In the genomic region with DNA sequence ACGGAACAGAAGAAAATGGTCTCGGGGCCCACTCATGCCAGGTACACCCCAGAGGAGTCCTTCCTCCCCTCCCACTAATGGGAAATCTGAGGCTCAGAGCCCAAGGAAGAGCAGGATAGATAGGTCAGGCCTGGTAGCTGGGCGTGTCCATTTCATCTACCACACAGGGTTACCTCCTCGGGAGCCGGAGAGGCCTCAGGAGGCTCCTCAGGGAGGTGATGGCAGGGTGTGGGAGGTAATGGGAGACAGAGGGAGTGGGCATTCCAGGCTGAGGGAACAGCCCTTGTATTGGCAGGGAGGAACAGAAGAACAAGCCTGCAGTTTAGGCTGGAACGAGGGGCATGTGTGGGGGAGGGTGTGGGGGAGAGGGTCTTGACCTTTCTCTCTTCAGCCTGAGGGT, we compare ENCODE assay signal across 8 mouse cellular contexts. TPM values are rescaled to one million over a fixed set of nuclear protein-coding genes. Genes with fewer than 3 reads are reported as not detected.
DNase-seq lines count a peak whose midpoint lies in the region; ATAC-seq and TF ChIP-seq lines count a peak whose summit lies in the region.

No protein-coding gene starts in this region.

- no peak for ATAC-seq in hindbrain, embryonic 13.5 days (ENCODE audit: low FRiP score)
- no peak for ATAC-seq in lung, embryonic 16.5 days (ENCODE audit: low read depth)
- ATAC-seq in megakaryocyte, adult 5-6 weeks (ENCODE audit: poor library complexity, severe bottlenecking) = no peak
- no peak for ATAC-seq in inflammation-experienced regulatory T-cells, adult 6 months

- peaks cover 34% of the 10 kb centered on the region for H3K36me3 ChIP-seq in hindbrain, embryonic 13.5 days
- H3K36me3 ChIP-seq in lung, embryonic 16.5 days (ENCODE audit: control insufficient read depth, insufficient read depth, low read length) = peaks cover 9% of the 10 kb centered on the region

- H3K27me3 ChIP-seq in hindbrain, embryonic 13.5 days = no peaks in the 10 kb centered on the region
- H3K27me3 ChIP-seq in lung, embryonic 16.5 days (ENCODE audit: control insufficient read depth, insufficient read depth, low read depth, low read length) = no peaks in the 10 kb centered on the region

- peak overlapping the region; percentile 97 for H3K9ac ChIP-seq in hindbrain, embryonic 13.5 days
- peak overlapping the region; percentile 97 for H3K9ac ChIP-seq in lung, embryonic 16.5 days (ENCODE audit: low read length)

- peak overlapping the region; percentile 100 for H3K27ac ChIP-seq in hindbrain, embryonic 13.5 days
- H3K27ac ChIP-seq in lung, embryonic 16.5 days (ENCODE audit: low read length) = peak overlapping the region; percentile 99

- peak overlapping the region; percentile 69 for H3K4me3 ChIP-seq in hindbrain, embryonic 13.5 days
- H3K4me3 ChIP-seq in lung, embryonic 16.5 days (ENCODE audit: low read length) = peak overlapping the region; percentile 86

- no peak for TF ChIP-seq POLR2A in brain, embryonic 14.5 days (IDR thresholded peaks at IDR 0.05; ENCODE audit: borderline replicate concordance, extremely low read depth, insufficient read depth, insufficient read length, poor library complexity, severe bottlenecking)

- peak; percentile 54 for DNase-seq in ES-CJ7 (ENCODE audit: low read depth, low spot score)
- peak; percentile 41 for DNase-seq in brain, embryonic 14.5 days (ENCODE audit: low read depth)
- no peak for DNase-seq in urinary bladder, postnatal 14 days (ENCODE audit: low spot score)
- no peak for DNase-seq in thymus, postnatal 10 days (ENCODE audit: low spot score in 2 of 2)

- peak overlapping the region; percentile 95 for H3K4me2 ChIP-seq in hindbrain, embryonic 13.5 days
- H3K4me2 ChIP-seq in lung, embryonic 16.5 days (ENCODE audit: low read depth, low read length) = peak overlapping the region; percentile 87

- WGBS in hindbrain, embryonic 13.5 days = 10% methylated on average over 6 of the region's 6 CpGs
- WGBS in lung, embryonic 16.5 days = 20% methylated on average over 6 of the region's 6 CpGs

- no peak for TF ChIP-seq CTCF in brain, embryonic 14.5 days (IDR thresholded peaks at IDR 0.05; ENCODE audit: borderline replicate concordance, extremely low read depth, insufficient read depth, insufficient read length)

- H3K9me3 ChIP-seq in hindbrain, embryonic 13.5 days = no peaks in the 10 kb centered on the region
- no peaks in the 10 kb centered on the region for H3K9me3 ChIP-seq in lung, embryonic 16.5 days (ENCODE audit: control insufficient read depth, low read length)

- peaks cover 64% of the 10 kb centered on the region for H3K4me1 ChIP-seq in hindbrain, embryonic 13.5 days (replicated peaks)
- H3K4me1 ChIP-seq in lung, embryonic 16.5 days (replicated peaks; ENCODE audit: control insufficient read depth, insufficient read depth, low read length) = peaks cover 59% of the 10 kb centered on the region

RNA-seq across cellular contexts. Expression of gene Plxnb1, which starts 1.7 kb away (rescaled TPM):
- polyA plus RNA-seq in brain, embryonic 14.5 days (2012; rRNA removed) = 67.5 and 82.1 TPM in 2 replicates
- 22.5 and 27.2 TPM in 2 replicates for polyA plus RNA-seq in hindbrain, embryonic 13.5 days (2015; fragmentation: Nextera tagmentation; extraction: Ambion mirVana)
- 17.4 and 18.6 TPM in 2 replicates for polyA plus RNA-seq in lung, embryonic 16.5 days (2015; fragmentation: Nextera tagmentation; extraction: Ambion mirVana)
- 0.11 TPM in 1 of 2 replicates, not detected in the other for total RNA-seq in megakaryocyte, adult 5-6 weeks (2015)
- total RNA-seq in megakaryocyte, adult 5-6 weeks (2017) = 0.04 TPM in 1 of 2 replicates, not detected in the other
- polyA plus RNA-seq in inflammation-experienced regulatory T-cells, adult 6 months (2017; shearing (Covaris generic)) = 1 to 10 TPM; 1.1 to 1.5 (median 1.1) TPM

RNA-seq across cellular contexts. Expression of gene Tma7, which starts 14.5 kb away (rescaled TPM):
- polyA plus RNA-seq in brain, embryonic 14.5 days (2012; rRNA removed) = 161 and 195 TPM in 2 replicates
- polyA plus RNA-seq in hindbrain, embryonic 13.5 days (2015; fragmentation: Nextera tagmentation; extraction: Ambion mirVana) = 741 and 764 TPM in 2 replicates
- 524 and 545 TPM in 2 replicates for polyA plus RNA-seq in lung, embryonic 16.5 days (2015; fragmentation: Nextera tagmentation; extraction: Ambion mirVana)
- total RNA-seq in megakaryocyte, adult 5-6 weeks (2015) = 367 and 406 TPM in 2 replicates
- 109 and 136 TPM in 2 replicates for total RNA-seq in megakaryocyte, adult 5-6 weeks (2017)
- 100 to 1,000 TPM; 763 to 998 (median 907) TPM for polyA plus RNA-seq in inflammation-experienced regulatory T-cells, adult 6 months (2017; shearing (Covaris generic))

RNA-seq across cellular contexts. Expression of gene Ccdc51, which starts 14.6 kb away (rescaled TPM):
- 9.7 and 12.5 TPM in 2 replicates for polyA plus RNA-seq in brain, embryonic 14.5 days (2012; rRNA removed)
- 14.6 and 14.7 TPM in 2 replicates for polyA plus RNA-seq in hindbrain, embryonic 13.5 days (2015; fragmentation: Nextera tagmentation; extraction: Ambion mirVana)
- 11.2 and 13.1 TPM in 2 replicates for polyA plus RNA-seq in lung, embryonic 16.5 days (2015; fragmentation: Nextera tagmentation; extraction: Ambion mirVana)
- 4.7 and 6.0 TPM in 2 replicates for total RNA-seq in megakaryocyte, adult 5-6 weeks (2015)
- total RNA-seq in megakaryocyte, adult 5-6 weeks (2017) = 6.7 and 11.0 TPM in 2 replicates
- 10 to 100 TPM; 12.1 to 15.5 (median 12.3) TPM for polyA plus RNA-seq in inflammation-experienced regulatory T-cells, adult 6 months (2017; shearing (Covaris generic))

RNA-seq across cellular contexts. Expression of gene Atrip, which starts 22.9 kb away (rescaled TPM):
- polyA plus RNA-seq in brain, embryonic 14.5 days (2012; rRNA removed) = 41.6 and 43.6 TPM in 2 replicates
- 27.8 and 32.4 TPM in 2 replicates for polyA plus RNA-seq in hindbrain, embryonic 13.5 days (2015; fragmentation: Nextera tagmentation; extraction: Ambion mirVana)
- polyA plus RNA-seq in lung, embryonic 16.5 days (2015; fragmentation: Nextera tagmentation; extraction: Ambion mirVana) = 22.8 and 24.7 TPM in 2 replicates
- 7.2 and 9.5 TPM in 2 replicates for total RNA-seq in megakaryocyte, adult 5-6 weeks (2015)
- 9.7 and 10.2 TPM in 2 replicates for total RNA-seq in megakaryocyte, adult 5-6 weeks (2017)
- 10 to 100 TPM; 19.2 to 28.2 (median 24.9) TPM for polyA plus RNA-seq in inflammation-experienced regulatory T-cells, adult 6 months (2017; shearing (Covaris generic))

RNA-seq across cellular contexts. Expression of gene Trex1, which starts 37.3 kb away (rescaled TPM):
- polyA plus RNA-seq in brain, embryonic 14.5 days (2012; rRNA removed) = 48.3 and 61.0 TPM in 2 replicates
- 12.9 and 15.2 TPM in 2 replicates for polyA plus RNA-seq in hindbrain, embryonic 13.5 days (2015; fragmentation: Nextera tagmentation; extraction: Ambion mirVana)
- 12.1 and 13.2 TPM in 2 replicates for polyA plus RNA-seq in lung, embryonic 16.5 days (2015; fragmentation: Nextera tagmentation; extraction: Ambion mirVana)
- total RNA-seq in megakaryocyte, adult 5-6 weeks (2015) = 119 and 124 TPM in 2 replicates
- total RNA-seq in megakaryocyte, adult 5-6 weeks (2017) = 68.7 and 87.5 TPM in 2 replicates
- 10 to 100 TPM; 42.7 to 50.3 (median 49.9) TPM for polyA plus RNA-seq in inflammation-experienced regulatory T-cells, adult 6 months (2017; shearing (Covaris generic))

Comparison
In these comparisons a context has a peak if more than half of its experiments do, and no peak if none do; other contexts are left out.
1. DNase-seq: peak in ES-CJ7 (single experiment) and brain, embryonic 14.5 days (single experiment); none in urinary bladder, postnatal 14 days (single experiment) and thymus, postnatal 10 days (0 of 2).